Mouse (Mus musculus) macrophage (primary cell): ENCODE data around the gene Psmd10. TPM values are rescaled to one million over a fixed set of nuclear protein-coding genes. Genes with fewer than 3 reads are reported as not detected.

Experiments used
- H3K27ac ChIP-seq: fragments of 350-480 bp; formaldehyde crosslinking; 2 replicates; pipeline ENCODE4 v1.9.0; 2021
- H3K36me3 ChIP-seq: fragments of 350-480 bp; formaldehyde crosslinking; 2 replicates; pipeline ENCODE4 v1.9.0; 2021; ENCODE audit errors: inconsistent target
- H3K4me3 ChIP-seq: fragments of 350-480 bp; formaldehyde crosslinking; 2 replicates; pipeline ENCODE4 v1.9.0; 2021; ENCODE audit errors: inconsistent target
- H3K79me2 ChIP-seq: fragments of 350-480 bp; formaldehyde crosslinking; 2 replicates; pipeline ENCODE4 v1.9.0; 2021; ENCODE audit errors: inconsistent target
- WGBS: methylation state at CpG from one replicate; pipeline ENCODE4 v1.1.7; 2026; ENCODE audit warnings: inconsistent platforms; ENCODE audit not compliant: missing documents; 5-methylcytosine and 5-hydroxymethylcytosine counted together
- polyA plus RNA-seq: library from polyadenylated mRNA; stranded (reverse); fragments of 250-400 nt; gene quantifications from 3 replicates; pipeline ENCODE4 v1.2.4, GENCODE M21; 2018; ENCODE audit warnings: inconsistent platforms

The Psmd10 gene
- polyA plus RNA-seq, 1 experiment from 2014 or later: 34.6 TPM

GRCm38 (mm10) chrX:140932066-140932465 lies 24.5 kb downstream of the Psmd10 start:
- Histone ChIP-seq H3K79me2 (no peaks in the 10 kb centered on the region), H3K27ac (no peak overlapping the region), H3K4me3 (no peak overlapping the region), H3K36me3 (no peaks in the 10 kb centered on the region)
- 75% methylated on average over 3 of the region's 3 CpGs for WGBS

GRCm38 (mm10) chrX:140921321-140921720 lies 35.2 kb downstream of the Psmd10 start:
- no peaks in the 10 kb centered on the region for H3K79me2 ChIP-seq
- H3K27ac ChIP-seq: no peak overlapping the region
- H3K36me3 ChIP-seq: no peaks in the 10 kb centered on the region
- no peak overlapping the region for H3K4me3 ChIP-seq
- 88% methylated on average over 2 of the region's 6 CpGs for WGBS

GRCm38 (mm10) chrX:140907360-140907759 lies 49.2 kb downstream of the Psmd10 start, which contains the start of gene Vsig1:
Gene Vsig1 (plus strand): TSS chrX:140907608.
- H3K4me3 ChIP-seq: no peak within 1 kb of the TSS
- 78% methylated on average over 7 of the region's 7 CpGs for WGBS
- no peak within 1 kb of the TSS for H3K27ac ChIP-seq
- H3K79me2 ChIP-seq: no peaks in the 10 kb centered on the region
- no peaks in the 10 kb centered on the region for H3K36me3 ChIP-seq

DNA sequence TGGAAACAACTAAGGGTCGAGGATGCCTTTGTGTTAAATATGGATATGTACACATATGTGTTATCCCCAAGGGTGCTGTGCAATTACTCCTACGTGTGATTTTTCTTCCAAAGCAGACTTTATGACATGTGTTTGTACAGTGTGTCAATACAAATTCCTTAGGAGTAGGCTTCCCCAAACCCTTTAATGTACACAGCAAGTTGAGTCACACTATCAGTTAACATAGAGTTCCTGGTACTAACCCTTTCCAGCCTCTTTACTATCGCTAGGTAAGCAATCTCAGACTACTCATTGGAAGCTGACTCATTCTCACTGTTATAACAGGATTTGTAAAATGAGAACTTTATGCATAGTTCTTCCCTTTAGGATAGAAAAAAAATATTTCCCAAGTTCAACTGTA lies 53.0 kb downstream of the Psmd10 start:
- no peaks in the 10 kb centered on the region for H3K36me3 ChIP-seq
- no peak overlapping the region for H3K4me3 ChIP-seq
- WGBS: 86% methylated on average over 3 of the region's 3 CpGs
- no peaks in the 10 kb centered on the region for H3K79me2 ChIP-seq
- H3K27ac ChIP-seq: no peak overlapping the region

Other genes starting within 250 kb of the Psmd10 start
- gene Tex13b, start 143.3 kb downstream of the Psmd10 start, polyA plus RNA-seq: not detected in 3 replicates
- not detected in 3 replicates for gene Vsig1, start 49.1 kb downstream of the Psmd10 start, polyA plus RNA-seq
- gene Atg4a, start 179 bp upstream of the Psmd10 start, polyA plus RNA-seq: 15.2 to 22.6 TPM (median 18.0 TPM) in 3 replicates